Mouse (Mus musculus): Measurements from ENCODE around the gene B4galnt1. TPM values are rescaled to one million over a fixed set of nuclear protein-coding genes. Genes with fewer than 3 reads are reported as not detected.
A peak's percentile ranks its signal among the peaks of the same experiment; 100 is the strongest.
"Not testable (repeated sequence)": the region's sequence is repeated elsewhere in the genome, so short reads cannot be mapped to it uniquely, and the experiment has no call there.

Gene B4galnt1
- total RNA-seq, 1 experiment from 2014 or later, result 166 TPM

DNA sequence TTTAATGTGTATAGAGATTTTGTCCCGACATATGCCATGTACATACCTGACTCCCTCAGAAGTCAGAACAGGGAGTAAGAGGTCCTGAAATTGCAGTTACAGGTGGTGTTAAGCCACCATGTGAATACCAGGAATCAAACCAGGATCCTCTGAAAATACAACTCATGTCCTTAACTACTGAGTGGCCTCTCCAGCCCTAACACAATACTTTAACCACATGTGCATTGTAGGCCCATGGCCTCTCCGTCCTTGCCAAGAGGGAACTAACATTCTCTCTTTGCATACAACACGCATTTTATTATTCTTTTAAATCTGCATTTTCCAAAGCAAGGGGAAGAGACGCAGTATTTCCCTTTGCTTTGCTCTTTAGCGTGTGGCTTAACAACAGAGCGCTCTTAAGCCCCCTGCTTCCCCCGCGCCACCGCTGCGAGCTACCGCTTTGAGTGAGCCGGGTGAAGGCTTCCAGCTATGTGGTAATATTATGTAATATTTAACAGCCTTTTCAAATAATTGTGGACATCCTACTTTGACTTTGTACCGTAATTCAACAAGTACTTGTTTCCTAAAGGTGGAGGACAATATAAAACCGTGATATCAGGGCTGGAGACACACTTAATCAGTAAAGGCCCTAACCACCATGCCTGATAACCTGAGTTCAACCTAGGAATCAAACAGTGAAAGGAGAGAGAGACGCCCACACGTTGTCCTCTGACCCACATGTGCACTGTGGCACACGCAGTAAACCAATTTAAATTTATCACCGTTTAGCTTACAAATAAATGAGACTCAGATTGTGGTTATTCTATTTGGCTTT, 26.5 kb upstream of the B4galnt1 start:
- no peak; the same call in 1 of the 2 replicates for ATAC-seq (replicated peaks; ENCODE audit: insufficient number of reproducible peaks, low FRiP score, low TSS enrichment, poor library complexity, severe bottlenecking)

DNA sequence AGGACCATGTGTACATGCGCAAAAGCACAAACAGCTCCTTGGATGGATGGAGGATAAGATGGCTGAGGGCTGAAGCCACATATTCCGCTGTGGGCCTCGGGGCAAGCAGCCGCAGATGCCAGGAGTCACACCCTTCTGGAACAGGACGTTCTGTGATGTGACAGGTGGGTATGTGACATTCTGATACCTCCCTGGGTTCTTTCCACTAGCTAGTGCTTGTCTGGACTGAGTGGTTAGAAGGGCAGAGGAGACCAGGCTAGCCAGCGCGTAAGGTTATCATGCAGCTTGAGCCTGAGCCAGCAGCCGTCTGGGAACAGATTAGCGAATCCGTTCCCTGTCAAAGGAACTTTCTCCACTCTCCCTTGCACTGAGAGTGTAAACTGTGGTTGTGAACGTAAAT, 24.1 kb upstream of the B4galnt1 start:
- no peak for ATAC-seq (replicated peaks; ENCODE audit: insufficient number of reproducible peaks, low FRiP score, low TSS enrichment, poor library complexity, severe bottlenecking)

DNA sequence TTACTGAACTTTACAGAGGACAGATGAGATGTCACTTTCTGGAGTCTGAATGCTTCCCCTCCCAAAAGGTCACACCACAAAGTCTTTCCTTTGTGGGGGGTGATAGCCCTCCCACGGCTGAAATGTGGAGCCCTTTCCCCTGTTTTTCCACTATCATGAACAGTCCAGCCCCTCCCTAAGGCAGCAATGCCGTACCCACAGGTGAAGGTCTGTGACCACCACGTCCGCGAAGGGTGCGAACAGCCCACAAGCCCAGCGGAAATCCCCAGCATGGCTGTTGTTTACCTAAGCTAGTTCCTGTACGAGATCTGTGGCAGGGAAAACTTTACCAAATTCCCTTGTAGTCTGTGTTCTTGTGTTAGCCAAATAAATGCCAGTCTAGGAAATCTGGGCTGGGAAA, 23.5 kb upstream of the B4galnt1 start:
- peak; percentile 33 for ATAC-seq (replicated peaks; ENCODE audit: insufficient number of reproducible peaks, low FRiP score, low TSS enrichment, poor library complexity, severe bottlenecking)

- ATAC-seq (replicated peaks; ENCODE audit: insufficient number of reproducible peaks, low FRiP score, low TSS enrichment, poor library complexity, severe bottlenecking), result no peak
These were observed 21.8 kb upstream of the B4galnt1 start for GRCm38 (mm10) chr10:127143228-127143627.

- no peak for ATAC-seq (replicated peaks; ENCODE audit: insufficient number of reproducible peaks, low FRiP score, low TSS enrichment, poor library complexity, severe bottlenecking)
These were observed 20.5 kb upstream of the B4galnt1 start for GRCm38 (mm10) chr10:127144536-127144935.

- ATAC-seq (replicated peaks; ENCODE audit: insufficient number of reproducible peaks, low FRiP score, low TSS enrichment, poor library complexity, severe bottlenecking), result no peak
These were observed 19.7 kb upstream of the B4galnt1 start for GRCm38 (mm10) chr10:127145303-127145702.

- ATAC-seq (replicated peaks; ENCODE audit: insufficient number of reproducible peaks, low FRiP score, low TSS enrichment, poor library complexity, severe bottlenecking), result no peak
These were observed 17.9 kb upstream of the B4galnt1 start for GRCm38 (mm10) chr10:127147135-127147534.

DNA sequence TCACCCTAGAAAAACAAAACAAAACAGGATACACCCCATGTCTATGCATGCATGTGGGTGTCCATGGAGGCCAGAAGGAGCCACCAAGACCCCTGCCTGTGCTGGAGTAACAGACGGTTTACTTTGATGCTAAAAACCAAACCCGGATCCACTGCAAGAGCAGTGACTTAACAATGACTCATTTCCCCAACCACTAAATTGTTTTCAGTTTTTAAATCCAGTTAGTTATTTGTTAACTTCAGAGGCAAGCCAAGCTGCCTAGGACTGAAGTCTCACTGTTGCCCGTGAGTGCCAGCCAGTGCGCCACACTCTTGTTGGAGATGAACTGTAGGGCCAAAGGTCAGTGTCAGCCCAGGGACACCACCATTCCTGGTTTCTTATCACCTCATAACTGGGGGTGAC, 14.6 kb upstream of the B4galnt1 start:
- no peak; the same call in 1 of the 2 replicates for ATAC-seq (replicated peaks; ENCODE audit: insufficient number of reproducible peaks, low FRiP score, low TSS enrichment, poor library complexity, severe bottlenecking)

DNA sequence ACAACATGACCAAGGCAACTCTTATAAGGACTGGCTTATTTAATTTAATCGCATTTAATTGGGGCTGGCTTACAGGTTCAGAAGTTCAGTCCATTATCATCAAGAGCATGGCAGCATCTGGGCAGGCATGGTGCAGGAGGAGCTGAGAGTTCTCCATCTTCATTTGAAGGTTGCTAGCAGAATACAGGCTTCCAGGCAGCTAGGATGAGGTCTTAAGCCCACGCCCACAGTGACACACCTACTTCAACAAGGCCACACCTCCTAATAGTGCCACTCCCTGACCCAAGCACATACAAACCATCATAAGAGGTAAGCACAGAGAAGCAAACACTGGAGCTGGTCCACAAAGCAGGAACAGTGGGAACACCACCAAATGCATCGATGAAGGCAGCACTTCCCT, 13.8 kb upstream of the B4galnt1 start:
- ATAC-seq (replicated peaks; ENCODE audit: insufficient number of reproducible peaks, low FRiP score, low TSS enrichment, poor library complexity, severe bottlenecking), result not testable (repeated sequence)

- not testable (repeated sequence) for ATAC-seq (replicated peaks; ENCODE audit: insufficient number of reproducible peaks, low FRiP score, low TSS enrichment, poor library complexity, severe bottlenecking)
These were observed 12.5 kb upstream of the B4galnt1 start for GRCm38 (mm10) chr10:127152556-127152955.

DNA sequence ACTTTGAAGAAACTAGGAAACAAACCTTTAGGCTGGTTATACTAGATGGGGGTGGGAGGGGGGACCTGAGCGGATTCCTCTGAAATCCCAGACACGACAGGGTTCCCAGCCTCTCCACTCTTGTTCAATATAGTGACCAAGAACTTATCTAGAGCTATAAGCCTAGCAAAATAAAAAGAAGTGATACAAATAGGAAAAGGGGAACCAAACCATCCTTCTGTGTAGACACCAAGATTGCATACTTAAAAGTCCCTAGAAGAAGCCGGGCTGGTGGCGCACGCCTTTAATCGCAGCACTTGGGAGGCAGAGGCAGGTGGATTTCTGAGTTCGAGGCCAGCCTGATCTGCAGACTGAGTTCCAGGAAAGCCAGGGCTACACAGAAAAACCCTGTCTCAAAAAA, 11.7 kb upstream of the B4galnt1 start:
- 0 out of 2 replicates have a peak, but pooled peaks have one; percentile 63 for ATAC-seq (replicated peaks; ENCODE audit: insufficient number of reproducible peaks, low FRiP score, low TSS enrichment, poor library complexity, severe bottlenecking)

- ATAC-seq (replicated peaks; ENCODE audit: insufficient number of reproducible peaks, low FRiP score, low TSS enrichment, poor library complexity, severe bottlenecking), result no peak
These were observed 10.8 kb upstream of the B4galnt1 start for GRCm38 (mm10) chr10:127154241-127154640.

GRCm38 (mm10) chr10:127154652-127155051, 10.4 kb upstream of the B4galnt1 start:
- no peak for ATAC-seq (replicated peaks; ENCODE audit: insufficient number of reproducible peaks, low FRiP score, low TSS enrichment, poor library complexity, severe bottlenecking)

GRCm38 (mm10) chr10:127156089-127156488, 8.9 kb upstream of the B4galnt1 start:
- no peak for ATAC-seq (replicated peaks; ENCODE audit: insufficient number of reproducible peaks, low FRiP score, low TSS enrichment, poor library complexity, severe bottlenecking)

GRCm38 (mm10) chr10:127156511-127156910, 8.5 kb upstream of the B4galnt1 start:
- ATAC-seq (replicated peaks; ENCODE audit: insufficient number of reproducible peaks, low FRiP score, low TSS enrichment, poor library complexity, severe bottlenecking), result no peak

DNA sequence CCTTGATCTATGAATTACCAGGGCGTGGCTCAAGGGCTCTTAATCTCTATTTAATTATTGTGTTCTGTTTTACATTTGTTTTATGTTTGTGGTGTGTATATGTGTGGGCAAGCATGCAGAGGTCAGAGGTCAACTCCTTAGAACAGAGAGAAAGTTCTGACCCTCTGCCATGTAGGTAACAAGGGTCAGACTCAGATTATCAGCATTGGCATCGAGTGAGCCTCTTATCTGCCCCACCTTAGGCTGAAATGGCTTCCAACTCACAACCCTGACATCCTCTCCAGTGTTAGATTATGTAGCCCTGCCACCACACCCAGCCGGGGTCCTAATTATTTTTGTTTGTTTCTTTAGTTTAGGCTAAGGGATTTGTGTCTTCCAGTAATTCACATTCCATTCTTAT, 6.6 kb upstream of the B4galnt1 start:
- no peak for ATAC-seq (replicated peaks; ENCODE audit: insufficient number of reproducible peaks, low FRiP score, low TSS enrichment, poor library complexity, severe bottlenecking)

DNA sequence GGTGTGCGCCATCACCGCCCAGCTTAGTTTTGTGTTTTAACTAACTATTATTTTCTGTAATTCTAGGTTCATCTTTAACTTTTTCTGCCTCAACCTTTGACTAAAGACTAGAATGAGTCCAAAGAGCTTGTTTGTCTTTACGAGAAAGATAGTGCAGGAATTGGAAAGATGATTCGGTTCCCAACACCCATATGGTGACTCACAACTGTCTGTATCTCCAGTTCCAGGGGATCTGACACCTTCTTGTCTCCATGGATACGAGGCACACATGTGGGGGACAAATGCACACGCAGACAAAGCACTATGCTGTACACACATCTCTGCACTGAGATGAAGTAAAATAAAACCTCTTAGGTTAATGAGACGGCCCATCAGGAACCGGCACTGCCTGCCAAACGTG, 4.9 kb upstream of the B4galnt1 start:
- ATAC-seq (replicated peaks; ENCODE audit: insufficient number of reproducible peaks, low FRiP score, low TSS enrichment, poor library complexity, severe bottlenecking), result no peak

GRCm38 (mm10) chr10:127160728-127161127, 4.3 kb upstream of the B4galnt1 start:
- ATAC-seq (replicated peaks; ENCODE audit: insufficient number of reproducible peaks, low FRiP score, low TSS enrichment, poor library complexity, severe bottlenecking), result no peak

- peak; percentile 49 for ATAC-seq (replicated peaks; ENCODE audit: insufficient number of reproducible peaks, low FRiP score, low TSS enrichment, poor library complexity, severe bottlenecking)
These were observed 2.2 kb upstream of the B4galnt1 start for GRCm38 (mm10) chr10:127162771-127163261.

DNA sequence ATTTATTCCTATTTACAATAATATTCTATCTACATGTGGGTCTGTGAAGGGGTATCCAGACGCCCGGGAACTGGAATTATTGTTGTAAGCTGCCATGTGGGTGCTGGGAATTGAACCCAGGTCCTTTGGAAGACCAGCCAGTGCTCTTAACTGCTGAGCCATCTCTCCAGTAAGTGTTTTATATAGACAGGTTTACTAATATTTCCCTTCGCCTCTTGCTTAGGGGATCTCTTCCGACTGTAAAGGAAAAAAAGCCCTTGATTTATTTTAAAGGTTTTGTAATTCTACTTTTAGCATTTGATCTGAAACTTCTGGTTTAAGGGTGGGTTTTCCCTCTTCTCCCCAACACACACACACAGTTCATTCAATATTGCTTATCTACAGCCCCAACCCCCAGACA, 835 bp upstream of the B4galnt1 start:
- no peak for ATAC-seq (replicated peaks; ENCODE audit: insufficient number of reproducible peaks, low FRiP score, low TSS enrichment, poor library complexity, severe bottlenecking)

- no peak for ATAC-seq (replicated peaks; ENCODE audit: insufficient number of reproducible peaks, low FRiP score, low TSS enrichment, poor library complexity, severe bottlenecking)
These were observed 279 bp downstream of the B4galnt1 start for GRCm38 (mm10) chr10:127165354-127165653.

Measured in monocyte, adult 5-6 weeks (primary cell).